Mouse (Mus musculus): Measurements from ENCODE around the gene Ints13. TPM values are rescaled to one million over a fixed set of nuclear protein-coding genes. Genes with fewer than 3 reads are reported as not detected.

Ints13 gene
- 19.4 and 21.4 TPM in 2 replicates for polyA plus RNA-seq (2012; rRNA removed)

GRCm38 (mm10) chr6:146577310-146578109, at the start of gene Ints13:
Ints13 (minus strand) TSS chr6:146577835.

DNA sequence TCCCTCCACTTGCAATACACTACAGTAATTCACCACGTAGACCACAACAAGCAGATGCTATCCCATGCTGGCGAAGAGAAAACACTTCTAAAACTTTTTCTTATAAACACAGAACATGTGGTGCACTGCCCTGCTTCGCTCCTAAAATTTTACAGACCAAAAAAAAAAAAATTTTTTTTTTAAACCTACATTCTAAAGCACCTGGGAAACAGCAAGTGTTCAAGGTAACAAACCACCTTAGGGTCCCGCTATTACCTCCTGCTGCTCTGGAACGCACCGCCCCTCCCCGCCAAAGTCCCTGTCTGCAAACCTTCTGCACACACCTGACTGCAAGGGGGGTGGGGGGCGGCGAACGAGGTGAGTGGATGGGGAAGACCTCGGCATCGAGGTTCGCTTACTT, 732 bp downstream of the Ints13 start, which contains the start of gene Fgfr1op2:
Fgfr1op2 (plus strand) TSS at position 301 of the 400 bp plus-strand sequence.

DNA sequence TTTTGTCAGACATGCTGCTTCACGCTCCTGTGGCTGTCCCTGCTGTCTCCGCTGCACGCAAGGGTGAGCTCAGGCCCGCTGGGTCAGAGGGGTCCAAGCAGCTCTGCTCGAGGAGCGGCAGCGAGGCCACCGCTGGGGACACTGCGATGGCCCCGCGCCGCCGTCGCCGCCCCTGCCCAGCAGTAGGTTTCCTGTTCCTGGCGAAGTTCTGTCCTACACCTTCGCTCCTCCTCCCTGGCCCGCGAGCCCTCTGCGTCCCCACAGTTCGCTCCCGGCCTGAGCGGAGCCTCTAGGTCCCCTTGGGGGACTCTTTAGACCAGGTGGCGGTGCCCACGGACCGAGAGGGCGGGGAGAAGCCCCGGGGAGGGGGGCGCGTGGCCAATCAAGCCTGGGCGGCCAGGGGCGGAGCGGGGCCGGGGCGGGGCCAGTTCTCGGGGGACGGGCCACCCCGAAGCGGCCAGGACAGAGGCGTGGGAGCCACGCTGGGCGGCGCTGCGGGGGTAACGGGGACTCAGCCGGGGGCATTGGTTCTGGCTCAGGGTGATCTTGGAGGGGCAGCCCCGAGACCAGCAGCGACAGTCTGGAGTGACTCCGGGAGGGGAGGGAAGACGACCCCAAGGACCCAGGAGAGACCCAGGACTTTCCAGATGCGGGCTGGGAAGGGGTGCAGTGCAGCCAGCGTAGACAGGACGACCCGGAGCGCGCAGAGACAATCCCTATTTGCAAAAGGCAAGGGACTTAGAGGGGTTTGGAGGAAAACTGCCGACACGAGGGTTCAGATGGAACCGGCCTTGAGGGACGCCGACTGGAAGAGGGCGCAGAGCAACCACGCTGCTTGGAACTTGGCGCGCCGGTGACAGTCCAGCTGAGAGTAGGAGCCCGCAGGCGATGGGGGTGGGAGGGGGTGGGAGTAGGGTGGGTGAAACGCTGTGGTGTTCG, 75.5 kb downstream of the Ints13 start, which contains the start of gene Itpr2:
Itpr2 (minus strand) TSS at position 358 of the 939 bp plus-strand sequence.

Other genes starting within 250 kb of the Ints13 start
- 3.8 and 3.9 TPM in 2 replicates for gene Itpr2, start 75.6 kb downstream of the Ints13 start, polyA plus RNA-seq (2012; rRNA removed)
- 37.0 and 38.1 TPM in 2 replicates for gene Fgfr1op2, start 632 bp downstream of the Ints13 start, polyA plus RNA-seq (2012; rRNA removed)
- 45.5 and 47.6 TPM in 2 replicates for gene Med21, start 64.7 kb upstream of the Ints13 start, polyA plus RNA-seq (2012; rRNA removed)
- gene Tm7sf3, start 65.0 kb upstream of the Ints13 start, polyA plus RNA-seq (2012; rRNA removed): 7.7 and 8.0 TPM in 2 replicates
- 3.3 and 3.9 TPM in 2 replicates for gene Stk38l, start 147.2 kb upstream of the Ints13 start, polyA plus RNA-seq (2012; rRNA removed)
- gene Arntl2, start 218.2 kb upstream of the Ints13 start, polyA plus RNA-seq (2012; rRNA removed): 1.7 and 2.2 TPM in 2 replicates